Mouse (Mus musculus) G1E-ER4 (cell line): ENCODE data around the gene Gm6408. TPM values are rescaled to one million over a fixed set of nuclear protein-coding genes. Genes with fewer than 3 reads are reported as not detected.
"Not testable (repeated sequence)": the region's sequence is repeated elsewhere in the genome, so short reads cannot be mapped to it uniquely, and the experiment has no call there.

Experiments used
- GATA1 ChIP-seq: IDR thresholded peaks from one replicate; pipeline ENCODE4 v1.8.0; 2012; ENCODE audit warnings: low read length, inconsistent platforms
- polyA plus RNA-seq: library from polyadenylated mRNA; stranded (reverse); fragments of >175 nt; gene quantifications from 2 replicates; pipeline ENCODE4 v1.2.3, GENCODE M21; 2012

The Gm6408 gene
- not detected in 2 replicates for polyA plus RNA-seq

DNA sequence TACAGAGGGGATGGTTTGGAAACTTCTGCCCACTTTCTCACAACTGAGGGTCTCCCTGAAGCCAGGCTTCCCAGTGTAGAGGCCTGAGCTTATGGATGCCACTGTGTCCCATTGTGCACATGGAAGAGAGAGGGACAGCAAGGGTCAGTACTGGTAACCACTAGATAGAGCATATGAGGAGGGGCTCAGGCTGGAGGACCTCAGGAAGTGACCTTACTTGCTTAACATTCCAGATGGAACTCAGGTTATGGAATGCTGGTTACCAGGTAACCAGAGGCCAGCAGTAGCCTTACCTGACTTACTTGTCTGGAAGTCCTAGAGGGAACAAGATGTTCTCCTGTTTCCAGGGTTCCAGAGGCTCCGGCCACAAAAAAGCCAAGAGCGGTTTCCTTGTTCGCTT, at the start of gene Gm6408:
TSS of gene Gm6408 (plus strand) at position 301 of the 400 bp plus-strand sequence.
- TF ChIP-seq GATA1 = not testable (repeated sequence)

- TF ChIP-seq GATA1 = no peak
These were observed 49.3 kb upstream of the Gm6408 start for GRCm38 (mm10) chr5:146432476-146432875.

DNA sequence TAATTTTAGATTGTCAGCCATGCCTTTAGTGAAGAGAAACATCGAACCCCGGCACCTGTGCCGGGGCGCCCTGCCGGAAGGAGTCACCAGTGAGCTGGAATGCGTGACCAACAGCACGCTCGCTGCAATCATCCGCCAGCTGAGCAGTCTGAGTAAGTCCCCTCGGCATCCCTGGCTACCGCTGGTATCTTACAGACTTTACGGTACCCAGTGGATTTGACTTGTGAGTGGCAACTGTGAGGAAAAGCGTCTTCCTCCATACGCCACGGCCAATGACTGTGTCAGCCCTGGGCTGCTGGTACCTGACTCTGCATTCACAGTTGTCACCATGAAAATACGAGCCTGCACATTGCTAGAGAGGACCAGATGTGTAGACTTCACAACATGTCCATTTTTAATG, 46.4 kb upstream of the Gm6408 start:
- no peak for TF ChIP-seq GATA1

DNA sequence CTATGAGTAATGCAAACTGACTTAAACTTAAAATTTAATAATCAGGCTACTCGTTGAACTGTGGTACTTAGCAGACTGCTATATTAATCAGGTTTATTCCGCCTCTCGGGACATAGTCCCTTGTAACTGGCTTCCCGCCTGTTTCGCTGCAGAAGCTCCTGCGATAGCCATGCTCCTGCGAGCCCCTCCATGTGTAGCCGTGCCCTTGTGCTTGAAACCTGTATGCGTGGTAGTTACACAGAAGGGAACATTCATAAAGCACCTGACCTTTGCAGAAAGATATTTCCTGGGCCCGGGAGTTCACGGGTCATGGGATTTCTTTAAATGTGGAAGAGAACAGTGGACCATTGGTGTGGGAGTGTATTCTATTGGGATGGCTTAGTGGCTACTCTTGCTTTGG, 45.0 kb upstream of the Gm6408 start:
- TF ChIP-seq GATA1 = no peak

DNA sequence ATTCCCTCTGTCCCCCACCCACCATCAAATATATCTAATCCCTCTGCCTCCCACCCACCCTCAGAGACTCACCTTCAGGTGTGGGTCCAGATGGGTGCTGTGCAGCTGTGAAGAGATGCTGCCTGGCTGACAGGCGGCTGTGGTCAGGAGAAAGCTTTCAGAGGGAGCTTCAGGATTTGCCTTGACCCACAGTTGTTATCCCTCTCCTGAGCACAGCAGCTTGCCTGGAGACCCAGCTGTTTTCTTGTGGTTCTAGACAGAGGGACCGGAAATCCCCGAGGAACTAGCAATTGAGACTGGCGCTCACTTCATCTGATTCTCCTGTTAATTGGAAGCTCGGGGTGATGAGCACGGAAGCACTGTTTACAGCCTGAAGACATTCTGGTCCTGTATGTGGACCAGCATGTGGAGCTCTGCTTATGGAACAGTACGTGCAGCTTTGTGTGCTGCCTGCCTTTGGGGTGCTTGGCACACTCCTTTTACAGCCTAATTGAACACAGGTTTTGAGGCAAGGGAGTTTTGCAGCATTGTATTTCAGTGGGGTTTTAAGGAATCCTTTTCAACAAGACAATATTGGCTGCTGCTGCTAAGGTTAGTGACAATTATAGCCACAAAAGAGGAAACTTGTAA, 42.5 kb upstream of the Gm6408 start:
- no peak for TF ChIP-seq GATA1

DNA sequence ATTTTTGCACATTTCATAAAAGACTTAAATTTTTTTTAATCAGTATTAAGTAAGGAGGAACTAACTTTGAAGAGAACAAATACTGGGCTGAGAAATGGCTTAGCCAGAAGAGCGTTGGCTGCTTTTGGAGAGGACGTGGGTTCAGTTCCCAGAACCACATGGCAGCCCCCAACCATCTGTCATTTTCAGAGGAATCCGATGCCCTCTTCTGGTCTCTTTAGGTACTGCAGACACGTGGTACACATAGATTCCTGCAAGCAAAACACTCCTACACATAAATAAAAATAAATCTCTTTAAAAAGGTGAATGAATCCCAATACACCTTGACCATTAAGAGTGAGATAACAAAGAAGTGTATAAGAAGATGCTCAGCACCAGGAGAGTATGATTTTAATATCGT, 41.5 kb upstream of the Gm6408 start:
- TF ChIP-seq GATA1 = no peak

DNA sequence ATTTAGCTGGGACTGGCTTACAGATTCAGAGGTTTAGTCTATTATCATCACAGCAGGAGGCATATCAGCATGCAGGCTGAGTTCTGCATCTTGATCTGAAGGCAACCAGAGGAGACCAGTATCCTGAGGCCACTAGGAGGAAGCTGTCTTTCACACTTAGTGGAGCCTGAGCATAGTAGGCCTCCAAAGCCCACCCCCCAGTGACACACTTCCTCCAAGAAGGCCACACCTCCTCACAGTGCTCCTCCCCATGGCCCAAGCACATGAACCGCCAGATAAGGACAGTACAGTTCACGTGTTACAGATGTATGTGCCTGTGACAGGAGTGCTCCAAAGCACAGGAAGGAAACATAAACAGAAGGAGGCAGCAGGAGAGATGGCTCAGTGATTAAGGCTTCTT, 39.0 kb upstream of the Gm6408 start:
- no peak for TF ChIP-seq GATA1

- TF ChIP-seq GATA1 = no peak
These were observed 35.1 kb upstream of the Gm6408 start for GRCm38 (mm10) chr5:146446633-146447032.

- TF ChIP-seq GATA1 = no peak
These were observed 30.0 kb upstream of the Gm6408 start for GRCm38 (mm10) chr5:146451592-146452254.

DNA sequence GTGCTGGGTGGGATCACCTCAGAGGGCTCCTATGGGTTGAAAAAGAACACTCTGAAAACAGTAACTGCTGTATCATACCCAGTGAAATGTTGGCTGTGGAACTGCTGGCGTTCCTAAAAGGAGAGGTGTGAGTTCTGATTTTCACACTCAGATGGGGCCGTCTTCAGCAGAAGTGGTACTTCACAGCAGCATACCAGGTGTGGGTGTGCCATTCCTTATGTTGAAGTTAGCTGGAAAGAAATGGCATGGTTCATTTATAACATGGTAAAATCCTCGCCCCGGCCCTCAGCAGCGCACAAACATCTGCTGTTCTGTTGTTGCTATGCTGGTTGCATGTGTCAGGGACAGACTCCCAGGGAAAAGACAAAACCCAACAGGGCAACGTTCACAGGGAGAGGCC, 28.2 kb upstream of the Gm6408 start:
- no peak for TF ChIP-seq GATA1

DNA sequence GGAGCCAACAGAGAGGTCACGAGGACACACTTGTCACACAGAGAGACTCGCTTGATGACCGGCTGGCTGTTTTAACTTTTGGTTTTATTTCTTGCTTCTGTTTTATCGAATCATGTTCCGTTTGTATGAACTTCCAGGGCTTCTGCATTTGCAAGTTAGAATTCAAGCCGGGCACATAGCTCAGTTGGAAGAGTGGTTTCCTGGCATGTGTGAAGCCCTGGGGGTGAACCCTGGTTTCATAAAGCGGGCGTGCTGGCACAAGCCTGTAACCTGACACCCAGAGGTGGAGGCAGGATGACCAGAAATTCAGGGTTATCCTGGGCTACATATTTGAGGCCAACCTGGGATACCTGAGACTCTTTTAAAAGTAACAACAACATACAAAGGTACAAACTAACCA, 20.2 kb upstream of the Gm6408 start:
- TF ChIP-seq GATA1 = no peak

GRCm38 (mm10) chr5:146466663-146467062, 15.1 kb upstream of the Gm6408 start:
- TF ChIP-seq GATA1 = no peak

- no peak for TF ChIP-seq GATA1
These were observed 13.5 kb upstream of the Gm6408 start for GRCm38 (mm10) chr5:146468311-146468710.

GRCm38 (mm10) chr5:146470821-146471220, 10.9 kb upstream of the Gm6408 start:
- no peak for TF ChIP-seq GATA1

- TF ChIP-seq GATA1 = no peak
These were observed 10.5 kb upstream of the Gm6408 start for GRCm38 (mm10) chr5:146471311-146471710.

DNA sequence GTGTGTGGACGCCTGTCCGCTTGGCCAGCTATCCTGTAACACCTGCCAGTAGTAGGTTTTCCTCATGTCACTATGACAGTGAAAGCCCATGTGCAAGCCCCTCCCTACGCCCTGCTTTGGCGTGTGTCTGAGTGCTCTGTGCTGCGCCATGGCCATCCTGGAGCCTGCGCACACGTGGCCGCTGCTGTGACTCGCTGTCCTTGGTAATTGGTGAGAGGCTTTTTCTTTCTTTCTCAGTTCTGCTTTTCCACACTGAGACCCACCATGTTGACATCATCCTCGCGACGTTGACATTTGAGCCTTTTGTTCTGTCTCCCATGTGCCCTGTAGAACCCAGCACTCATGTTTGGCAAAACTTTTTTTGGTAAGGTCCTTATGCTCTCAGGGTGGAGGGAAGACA, 9.9 kb upstream of the Gm6408 start:
- TF ChIP-seq GATA1 = no peak

DNA sequence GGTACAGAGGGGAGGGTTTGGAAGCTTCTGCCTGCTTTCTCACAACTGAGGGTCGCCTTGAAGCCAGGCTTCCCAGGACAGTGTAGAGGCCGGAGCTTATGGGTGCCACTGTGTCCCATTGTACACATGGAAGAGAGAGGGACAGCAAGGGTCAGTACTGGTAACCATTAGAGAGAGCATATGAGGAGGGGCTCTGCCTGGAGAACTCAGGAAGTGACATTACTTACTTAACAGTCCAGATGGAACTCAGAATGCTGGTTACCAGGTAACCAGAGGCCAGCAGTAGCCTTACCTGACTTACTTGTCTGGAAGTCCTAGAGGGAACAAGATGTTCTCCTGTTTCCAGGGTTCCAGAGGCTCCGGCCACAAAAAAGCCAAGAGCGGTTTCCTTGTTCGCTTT, 9.3 kb downstream of the Gm6408 start, which contains the start of gene Gm6370:
TSS of gene Gm6370 (plus strand) at position 301 of the 400 bp plus-strand sequence.
- TF ChIP-seq GATA1 = not testable (repeated sequence)

DNA sequence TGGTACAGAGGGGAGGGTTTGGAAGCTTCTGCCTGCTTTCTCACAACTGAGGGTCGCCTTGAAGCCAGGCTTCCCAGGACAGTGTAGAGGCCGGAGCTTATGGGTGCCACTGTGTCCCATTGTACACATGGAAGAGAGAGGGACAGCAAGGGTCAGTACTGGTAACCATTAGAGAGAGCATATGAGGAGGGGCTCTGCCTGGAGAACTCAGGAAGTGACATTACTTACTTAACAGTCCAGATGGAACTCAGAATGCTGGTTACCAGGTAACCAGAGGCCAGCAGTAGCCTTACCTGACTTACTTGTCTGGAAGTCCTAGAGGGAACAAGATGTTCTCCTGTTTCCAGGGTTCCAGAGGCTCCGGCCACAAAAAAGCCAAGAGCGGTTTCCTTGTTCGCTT, 20.3 kb downstream of the Gm6408 start, which contains the start of gene 4930449I24Rik:
TSS of gene 4930449I24Rik (plus strand) at position 301 of the 400 bp plus-strand sequence.
- not testable (repeated sequence) for TF ChIP-seq GATA1
